Mouse (Mus musculus): ENCODE measurements around the gene Kdm6b. TPM values are rescaled to one million over a fixed set of nuclear protein-coding genes. Genes with fewer than 3 reads are reported as not detected.

Kdm6b gene
- polyA plus RNA-seq, 1 experiment from 2014 or later, result 7.4 TPM

DNA sequence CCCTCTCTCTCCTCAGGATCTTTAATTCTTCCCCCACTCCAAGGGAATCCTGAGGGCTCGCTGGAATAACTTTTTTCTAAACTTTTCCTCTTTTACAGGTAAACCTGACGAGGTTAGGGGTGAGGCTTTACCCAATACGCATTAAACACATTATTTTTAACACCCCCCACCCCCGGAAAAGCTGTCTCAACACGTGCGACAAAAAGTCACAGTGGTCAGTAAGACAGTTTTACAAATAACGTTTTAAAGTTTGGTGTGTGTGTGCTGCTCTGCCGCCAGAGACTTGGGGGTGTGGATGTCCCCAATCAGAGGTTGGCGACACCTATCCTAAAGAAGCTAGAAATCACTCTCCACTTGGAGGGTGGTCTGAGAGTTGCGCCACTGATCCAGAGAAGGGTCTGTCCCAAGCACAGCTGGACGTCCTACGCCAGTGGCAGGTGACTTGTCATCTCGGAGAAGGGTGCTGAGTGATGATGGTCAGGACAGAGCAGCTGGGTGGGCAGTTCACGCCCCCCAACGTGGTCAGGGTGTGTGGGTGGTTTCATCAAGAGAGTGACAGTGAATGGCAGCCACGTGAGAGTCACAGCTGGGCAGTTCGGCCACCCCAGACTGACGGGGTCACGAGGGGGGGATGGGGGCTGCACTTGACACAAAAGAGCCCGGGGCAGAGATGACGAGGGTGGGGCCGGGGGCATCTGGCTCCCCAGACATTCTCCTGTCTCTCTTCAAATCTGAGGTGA is 45.7 kb downstream of the Kdm6b start:
- no peaks in the 10 kb centered on the region for H3K9me3 ChIP-seq (ENCODE audit: low read length)
- H3K27ac ChIP-seq (ENCODE audit: low read depth), result peak overlapping the region; percentile 91
- peak overlapping the region; percentile 87 for H3K4me2 ChIP-seq (ENCODE audit: low read depth, low read length)
- H3K36me3 ChIP-seq (replicated peaks; ENCODE audit: insufficient read depth, low read length), result no peaks in the 10 kb centered on the region
- H3K4me3 ChIP-seq (ENCODE audit: low read depth, low read length), result peak overlapping the region; percentile 83
- TF ChIP-seq EP300 (IDR thresholded peaks at IDR 0.05; ENCODE audit: low read depth) (no peak), CTCF (IDR thresholded peaks at IDR 0.05; ENCODE audit: low read depth) (no peak)
- H3K9ac ChIP-seq (replicated peaks), result peak overlapping the region; percentile 92
- peaks cover 20% of the 10 kb centered on the region for H3K27me3 ChIP-seq (ENCODE audit: insufficient read depth, low read length)
- peak; percentile 49 for DNase-seq
- WGBS (ENCODE audit: insufficient replicate concordance), result 2% methylated on average over 22 of the region's 22 CpGs
- no peak for ATAC-seq
- H3K4me1 ChIP-seq (ENCODE audit: insufficient read depth), result peaks cover 48% of the 10 kb centered on the region

DNA sequence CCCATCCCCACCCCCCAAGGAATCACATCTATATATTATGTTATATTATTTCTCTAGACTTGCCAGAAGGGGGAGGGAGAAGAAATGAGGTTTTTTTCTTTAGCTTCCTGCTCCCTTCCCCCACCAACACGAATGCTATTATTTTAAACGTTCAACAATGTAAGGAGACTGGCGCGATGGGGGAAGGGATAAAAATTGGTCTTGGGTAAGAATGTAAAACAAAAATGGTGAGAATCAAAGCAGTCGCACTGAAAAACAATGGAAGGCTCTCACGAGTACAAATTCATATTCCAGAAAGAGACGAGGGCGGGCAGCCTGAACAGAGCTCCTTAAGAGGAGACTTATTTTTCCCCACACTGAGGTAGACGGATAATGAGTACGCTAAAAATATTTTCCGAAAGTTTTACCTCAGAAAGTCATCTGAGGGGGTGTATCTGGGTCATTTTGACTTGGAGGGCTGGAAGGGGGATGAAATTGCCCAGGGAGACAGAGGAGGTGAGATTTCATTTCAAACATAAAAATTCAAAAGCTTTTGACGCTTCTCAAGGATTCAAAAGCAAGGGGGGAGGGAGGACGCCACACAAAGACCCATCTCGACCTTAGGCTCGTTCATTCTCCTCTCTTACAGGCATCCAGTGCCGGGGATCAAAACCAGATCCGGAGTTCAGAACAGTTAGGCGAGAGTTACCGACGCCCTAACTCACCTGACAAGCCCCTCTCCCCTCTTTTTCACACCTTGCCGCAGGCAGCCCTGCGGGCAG is 46.4 kb downstream of the Kdm6b start:
- ATAC-seq (no peak), DNase-seq (no peak)
- Histone ChIP-seq H3K4me3 (ENCODE audit: low read depth, low read length) (peak overlapping the region; percentile 83), H3K27ac (ENCODE audit: low read depth) (peak overlapping the region; percentile 91), H3K36me3 (replicated peaks; ENCODE audit: insufficient read depth, low read length) (no peaks in the 10 kb centered on the region), H3K4me2 (ENCODE audit: low read depth, low read length) (peak overlapping the region; percentile 87), H3K9ac (replicated peaks) (peak overlapping the region; percentile 92), H3K4me1 (ENCODE audit: insufficient read depth) (peaks cover 43% of the 10 kb centered on the region), H3K9me3 (ENCODE audit: low read length) (no peaks in the 10 kb centered on the region), H3K27me3 (ENCODE audit: insufficient read depth, low read length) (peaks cover 20% of the 10 kb centered on the region)
- WGBS (ENCODE audit: insufficient replicate concordance), result under 1% methylated on average over 22 of the region's 22 CpGs
- TF ChIP-seq EP300 (IDR thresholded peaks at IDR 0.05; ENCODE audit: low read depth), result no peak

DNA sequence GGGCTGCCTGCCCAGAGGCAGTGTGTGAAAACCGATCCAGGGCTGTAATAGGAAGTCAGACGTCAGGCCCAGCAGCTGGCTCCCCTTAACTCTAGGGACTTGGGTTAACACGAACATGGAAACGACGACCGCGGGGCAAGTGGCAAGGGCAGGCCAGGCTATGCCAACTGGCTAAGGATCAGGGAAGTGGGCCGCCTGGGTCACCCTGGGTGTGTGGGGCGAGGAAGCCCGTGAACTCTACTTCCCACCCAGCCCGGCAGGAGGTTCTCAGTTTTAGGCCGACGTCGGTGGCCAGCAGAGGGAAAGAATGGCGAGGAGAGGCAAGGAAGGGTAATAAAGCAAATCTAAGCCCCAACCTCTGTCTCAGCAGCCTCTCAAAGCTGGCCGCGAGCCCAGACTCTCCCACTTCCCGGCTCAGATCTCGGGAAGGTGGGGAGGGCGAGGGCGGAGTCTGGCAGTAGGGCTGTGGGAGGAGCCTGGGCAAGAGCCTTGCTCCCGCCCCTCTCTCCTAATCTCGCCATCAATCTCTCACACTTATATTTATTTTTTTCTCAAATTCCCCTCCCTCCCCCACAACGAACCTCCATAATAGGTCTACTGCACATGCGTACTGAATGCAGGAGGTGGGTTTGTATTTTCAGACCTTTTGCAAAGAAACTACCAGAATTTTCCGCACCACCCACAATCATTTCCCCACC is 47.2 kb downstream of the Kdm6b start:
- Histone ChIP-seq H3K36me3 (replicated peaks; ENCODE audit: insufficient read depth, low read length) (peaks cover 7% of the 10 kb centered on the region; the same call in 1 of the 2 replicates), H3K9ac (replicated peaks) (peak overlapping the region; percentile 92), H3K27me3 (ENCODE audit: insufficient read depth, low read length) (peaks cover 20% of the 10 kb centered on the region), H3K9me3 (ENCODE audit: low read length) (no peaks in the 10 kb centered on the region), H3K4me1 (ENCODE audit: insufficient read depth) (peaks cover 43% of the 10 kb centered on the region), H3K4me2 (ENCODE audit: low read depth, low read length) (peak overlapping the region; percentile 87), H3K4me3 (ENCODE audit: low read depth, low read length) (peak overlapping the region; percentile 83), H3K27ac (ENCODE audit: low read depth) (peak overlapping the region; percentile 91)
- under 1% methylated on average over 26 of the region's 26 CpGs for WGBS (ENCODE audit: insufficient replicate concordance)
- ATAC-seq (peak; percentile 48), DNase-seq (peak; percentile 89)
- TF ChIP-seq CTCF (IDR thresholded peaks at IDR 0.05; ENCODE audit: low read depth), result no peak

DNA sequence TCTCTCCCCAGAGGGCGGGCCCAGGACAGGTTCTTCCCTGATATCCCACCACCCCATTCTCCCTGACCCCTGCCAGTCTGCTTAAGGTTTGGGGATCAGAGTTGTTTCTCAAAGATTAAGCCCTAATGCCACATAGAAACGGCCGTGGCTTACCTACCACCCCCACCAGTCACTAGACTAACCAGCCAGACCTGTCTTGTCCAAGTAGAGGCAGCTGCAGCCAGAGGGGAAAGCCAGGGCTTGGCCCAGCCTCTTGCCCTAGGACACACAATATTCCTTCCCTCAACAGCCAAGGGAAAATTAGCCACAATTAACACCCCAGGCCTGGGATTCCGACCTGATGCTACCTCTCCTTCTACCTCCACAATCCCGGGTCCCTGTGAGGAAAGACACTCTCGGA is 47.8 kb downstream of the Kdm6b start:
- H3K9ac ChIP-seq (replicated peaks), result 0 out of 2 replicates have a peak overlapping the region, but pooled peaks have one; percentile 21
- ATAC-seq (no peak), DNase-seq (no peak)
- H3K27me3 ChIP-seq (ENCODE audit: insufficient read depth, low read length), result peaks cover 20% of the 10 kb centered on the region
- WGBS (ENCODE audit: insufficient replicate concordance), result 41% methylated on average over 6 of the region's 6 CpGs
- H3K9me3 ChIP-seq (ENCODE audit: low read length), result no peaks in the 10 kb centered on the region
- H3K4me3 ChIP-seq (ENCODE audit: low read depth, low read length), result peak overlapping the region; percentile 83; the same call in 1 of the 2 replicates
- H3K36me3 ChIP-seq (replicated peaks; ENCODE audit: insufficient read depth, low read length), result peaks cover 11% of the 10 kb centered on the region; the same call in 1 of the 2 replicates
- peak overlapping the region; percentile 87 for H3K4me2 ChIP-seq (ENCODE audit: low read depth, low read length)
- TF ChIP-seq EP300 (IDR thresholded peaks at IDR 0.05; ENCODE audit: low read depth) (no peak), CTCF (IDR thresholded peaks at IDR 0.05; ENCODE audit: low read depth) (no peak)
- H3K4me1 ChIP-seq (ENCODE audit: insufficient read depth), result peaks cover 40% of the 10 kb centered on the region
- H3K27ac ChIP-seq (ENCODE audit: low read depth), result peak overlapping the region; percentile 86

DNA sequence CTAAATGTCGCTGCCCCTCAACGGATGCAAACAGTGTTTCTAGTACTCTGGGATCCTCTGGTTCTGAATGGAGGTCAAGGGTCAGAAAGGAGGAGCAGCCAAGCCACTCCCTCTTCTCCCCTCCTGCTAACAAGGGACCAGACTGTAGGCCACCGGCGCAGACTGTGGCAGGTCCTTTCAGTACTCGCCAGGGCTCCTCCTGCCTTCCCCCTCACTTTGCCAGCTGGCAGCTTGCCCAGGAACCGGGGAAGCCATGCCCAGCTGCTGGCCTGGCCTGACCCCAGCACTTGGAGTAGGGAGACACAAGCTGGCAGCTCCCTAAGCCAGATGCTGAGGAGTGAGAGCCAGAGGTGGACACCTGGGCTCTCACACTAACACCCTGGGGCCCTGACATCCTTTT is 48.6 kb downstream of the Kdm6b start:
- Histone ChIP-seq H3K4me2 (ENCODE audit: low read depth, low read length) (peak overlapping the region; percentile 62), H3K9ac (replicated peaks) (peak overlapping the region; percentile 50; the same call in 1 of the 2 replicates), H3K9me3 (ENCODE audit: low read length) (no peaks in the 10 kb centered on the region), H3K27ac (ENCODE audit: low read depth) (peak overlapping the region; percentile 84), H3K36me3 (replicated peaks; ENCODE audit: insufficient read depth, low read length) (peaks cover 14% of the 10 kb centered on the region; the same call in 1 of the 2 replicates), H3K27me3 (ENCODE audit: insufficient read depth, low read length) (peaks cover 20% of the 10 kb centered on the region), H3K4me3 (ENCODE audit: low read depth, low read length) (peak overlapping the region; percentile 32), H3K4me1 (ENCODE audit: insufficient read depth) (peaks cover 37% of the 10 kb centered on the region)
- ATAC-seq, result peak; percentile 87
- DNase-seq, result peak; percentile 90
- 29% methylated on average over 6 of the region's 6 CpGs for WGBS (ENCODE audit: insufficient replicate concordance)
- no peak for TF ChIP-seq CTCF (IDR thresholded peaks at IDR 0.05; ENCODE audit: low read depth)
- no peak for TF ChIP-seq EP300 (IDR thresholded peaks at IDR 0.05; ENCODE audit: low read depth)

DNA sequence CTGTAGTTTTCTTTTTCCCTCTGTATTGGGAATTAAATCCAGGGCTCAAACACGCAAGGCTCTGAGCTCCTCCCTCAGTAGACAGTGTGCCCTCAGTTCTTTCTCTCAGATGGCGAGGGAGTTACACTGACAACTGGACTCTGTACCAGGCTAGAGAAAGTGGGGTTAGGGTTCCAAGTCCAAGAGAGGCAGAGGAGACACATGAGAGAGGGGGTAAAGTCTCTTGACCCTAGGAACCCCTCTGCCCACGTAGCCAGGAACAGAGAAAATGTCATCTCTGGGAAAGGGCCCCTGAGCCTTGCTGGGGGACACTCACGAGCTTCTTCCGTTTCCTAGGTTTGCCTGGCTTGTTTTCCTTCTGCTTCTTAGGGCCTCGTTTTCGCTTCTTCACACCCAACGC is 49.1 kb downstream of the Kdm6b start:
- Histone ChIP-seq H3K4me3 (ENCODE audit: low read depth, low read length) (peak overlapping the region; percentile 32), H3K9me3 (ENCODE audit: low read length) (no peaks in the 10 kb centered on the region), H3K27ac (ENCODE audit: low read depth) (peak overlapping the region; percentile 84), H3K4me2 (ENCODE audit: low read depth, low read length) (peak overlapping the region; percentile 62), H3K9ac (replicated peaks) (peak overlapping the region; percentile 50), H3K27me3 (ENCODE audit: insufficient read depth, low read length) (peaks cover 18% of the 10 kb centered on the region), H3K4me1 (ENCODE audit: insufficient read depth) (peaks cover 37% of the 10 kb centered on the region), H3K36me3 (replicated peaks; ENCODE audit: insufficient read depth, low read length) (peaks cover 15% of the 10 kb centered on the region; the same call in 1 of the 2 replicates)
- no peak for TF ChIP-seq CTCF (IDR thresholded peaks at IDR 0.05; ENCODE audit: low read depth)
- TF ChIP-seq EP300 (IDR thresholded peaks at IDR 0.05; ENCODE audit: low read depth), result no peak
- WGBS (ENCODE audit: insufficient replicate concordance), result 54% methylated on average over 8 of the region's 8 CpGs
- DNase-seq (no peak), ATAC-seq (peak; percentile 51)

Measured in liver, postnatal 0 days (tissue).